Mouse (Mus musculus): ENCODE results near the gene Klhdc4.

The Klhdc4 gene

GRCm38 (mm10) chr8:121829048-121829776, at the start of gene Klhdc4:
Gene Klhdc4, minus strand, starts transcription at chr8:121829569.
- DNase-seq = peak; percentile 87

- DNase-seq = no peak
Observed at GRCm38 (mm10) chr8:121877828-121878480, 48.6 kb upstream of the Klhdc4 start.

GRCm38 (mm10) chr8:121877212-121877611, 47.8 kb upstream of the Klhdc4 start:
- no peak for DNase-seq

GRCm38 (mm10) chr8:121875517-121875916, 46.1 kb upstream of the Klhdc4 start:
- no peak for DNase-seq

- no peak for DNase-seq
Observed at GRCm38 (mm10) chr8:121875045-121875444, 45.7 kb upstream of the Klhdc4 start.

GRCm38 (mm10) chr8:121874031-121874430, 44.7 kb upstream of the Klhdc4 start:
- DNase-seq = peak; percentile 41

- peak; percentile 31 for DNase-seq
Observed at GRCm38 (mm10) chr8:121871833-121872440, 42.6 kb upstream of the Klhdc4 start.

- DNase-seq = no peak
Observed at GRCm38 (mm10) chr8:121870190-121870589, 40.8 kb upstream of the Klhdc4 start.

DNA sequence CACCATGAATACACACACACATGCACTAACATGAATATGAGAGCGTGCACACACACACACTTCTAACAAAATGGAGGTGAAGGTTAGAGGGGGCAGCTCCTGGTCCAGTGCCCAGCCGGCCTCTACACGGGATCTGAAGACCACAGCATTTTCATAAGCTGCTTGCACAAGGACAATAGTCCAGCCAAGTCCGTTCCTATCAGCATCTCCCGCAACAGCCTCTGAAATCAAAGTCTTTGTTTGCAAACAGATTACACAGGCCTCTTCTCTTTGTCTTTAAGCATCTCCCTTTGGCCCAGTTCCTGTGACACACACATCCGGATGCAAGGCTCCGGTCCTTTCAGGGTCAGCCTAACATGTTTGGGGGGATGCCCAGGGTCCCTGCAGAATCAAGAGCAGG, 39.5 kb upstream of the Klhdc4 start:
- DNase-seq = no peak

GRCm38 (mm10) chr8:121868196-121868595, 38.8 kb upstream of the Klhdc4 start:
- DNase-seq = no peak

DNA sequence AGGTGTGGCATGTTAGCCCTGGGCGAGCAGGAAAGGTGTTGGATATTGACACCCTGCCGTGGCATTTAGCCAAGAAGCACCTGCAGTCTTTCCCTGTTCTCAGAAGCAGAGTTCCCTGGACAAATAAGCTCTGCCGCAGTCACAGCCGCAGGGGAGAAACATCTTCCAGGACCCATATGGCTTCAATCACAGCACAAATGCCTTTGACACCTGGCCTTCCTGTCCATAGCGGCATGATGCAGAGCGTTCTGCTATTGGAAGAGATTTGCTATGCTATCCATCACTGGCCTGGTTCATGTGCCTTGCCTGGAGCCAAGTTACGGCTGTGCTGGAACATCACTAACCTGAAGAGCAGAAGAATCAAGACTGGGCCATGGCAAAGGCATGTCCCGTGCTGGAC, 36.0 kb upstream of the Klhdc4 start:
- no peak for DNase-seq

- DNase-seq = no peak
Observed at GRCm38 (mm10) chr8:121861806-121862548, 32.6 kb upstream of the Klhdc4 start.

DNA sequence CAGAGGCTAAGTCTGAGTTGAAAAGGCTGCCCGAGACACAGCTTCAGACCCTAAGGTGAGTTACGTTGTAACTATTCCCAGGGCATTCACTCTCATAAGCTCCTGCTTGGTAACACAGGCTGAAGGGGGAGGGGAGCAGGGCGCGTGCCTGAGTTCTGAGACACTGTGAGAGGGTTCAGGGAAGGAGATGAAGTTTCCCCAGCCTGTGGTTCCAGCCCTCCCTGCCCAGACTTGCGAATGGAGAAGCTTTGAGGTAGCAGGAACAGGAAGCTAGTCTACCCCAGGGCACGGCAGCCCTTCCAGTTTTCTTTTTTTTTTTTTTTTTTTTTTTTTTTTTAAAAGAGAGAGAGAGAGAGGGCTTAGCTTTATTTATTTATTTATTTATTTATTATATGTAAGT, 31.9 kb upstream of the Klhdc4 start:
- DNase-seq = no peak

- no peak for DNase-seq
Observed at GRCm38 (mm10) chr8:121857747-121858146, 28.4 kb upstream of the Klhdc4 start.

- no peak for DNase-seq
Observed at GRCm38 (mm10) chr8:121857331-121857730, 28.0 kb upstream of the Klhdc4 start.

DNA sequence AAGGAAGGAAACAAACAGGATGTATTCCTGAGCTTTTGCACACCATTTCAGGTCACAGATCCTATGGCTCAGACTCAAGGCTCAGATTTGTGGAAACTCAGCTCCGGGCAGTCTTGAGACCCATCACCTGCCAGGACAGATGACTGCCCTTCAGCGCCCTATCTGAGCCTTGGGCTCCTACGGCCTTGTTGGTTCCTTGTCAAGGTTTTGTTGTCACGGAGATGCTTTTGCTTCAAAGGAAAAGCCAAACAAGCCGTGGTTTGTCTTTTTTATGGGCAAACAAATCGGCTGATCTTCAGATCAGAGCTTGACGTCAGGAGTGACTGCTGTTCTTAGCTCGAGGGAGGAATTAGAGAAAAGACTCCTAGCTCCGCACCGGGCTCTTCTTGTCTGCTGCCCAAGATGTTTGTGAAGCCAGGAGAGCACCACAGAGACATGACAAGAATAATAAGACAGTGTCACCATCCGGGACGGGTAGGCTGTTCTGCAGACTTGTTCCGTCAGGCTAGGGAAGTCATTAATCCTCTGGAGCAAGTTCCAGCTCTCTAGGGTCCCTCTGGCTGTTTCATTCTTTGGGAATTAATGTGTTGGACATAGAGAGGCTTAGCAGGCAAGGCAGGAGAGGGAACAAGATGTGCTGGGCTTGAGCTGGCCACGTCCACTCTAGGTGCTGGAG, 26.8 kb upstream of the Klhdc4 start:
- DNase-seq = no peak

- DNase-seq = no peak
Observed at GRCm38 (mm10) chr8:121853586-121853985, 24.2 kb upstream of the Klhdc4 start.

- peak; percentile 16 for DNase-seq
Observed at GRCm38 (mm10) chr8:121852464-121852863, 23.1 kb upstream of the Klhdc4 start.

DNA sequence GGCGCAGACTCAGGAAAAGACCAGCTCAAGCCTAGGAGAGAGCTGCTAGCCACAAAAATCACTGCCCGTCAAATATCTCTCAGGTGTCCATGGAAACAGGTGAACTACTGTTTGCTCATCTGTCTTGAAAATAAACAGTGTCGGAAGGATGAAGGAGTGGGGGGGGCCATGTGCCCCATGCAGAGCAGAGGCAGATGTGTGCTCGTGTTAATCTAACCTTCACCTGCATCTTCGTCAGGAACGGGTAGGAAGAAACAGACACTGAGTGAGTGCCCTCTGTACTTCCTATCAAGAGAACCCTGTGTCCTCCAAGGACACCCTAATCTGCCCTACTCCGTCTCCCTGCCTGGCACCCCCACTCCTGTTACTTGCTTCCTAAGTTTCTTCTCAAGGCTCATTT, 22.3 kb upstream of the Klhdc4 start:
- DNase-seq = no peak

- DNase-seq = peak; percentile 98
Observed at GRCm38 (mm10) chr8:121850821-121851470, 21.6 kb upstream of the Klhdc4 start.

- DNase-seq = no peak
Observed at GRCm38 (mm10) chr8:121850436-121850820, 21.1 kb upstream of the Klhdc4 start.

DNA sequence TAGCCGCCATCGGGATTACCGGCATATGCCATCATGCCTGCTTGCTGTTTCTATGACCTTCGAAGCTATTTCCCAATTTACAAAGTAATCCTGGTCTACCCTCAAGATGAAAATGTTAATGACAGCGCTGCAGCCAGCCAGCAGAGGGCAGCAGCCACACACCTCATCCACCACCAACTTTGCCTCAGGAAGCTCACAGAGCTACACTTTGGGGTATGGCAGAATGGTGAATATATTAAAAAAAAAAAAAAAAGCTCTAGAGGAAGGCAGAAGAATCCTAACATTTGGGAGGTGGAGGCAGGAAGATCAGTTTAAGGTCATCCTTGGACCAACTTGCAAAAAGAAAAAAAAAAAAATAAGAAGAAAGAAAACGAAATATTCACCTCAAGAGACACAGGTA, 20.6 kb upstream of the Klhdc4 start:
- DNase-seq = peak; percentile 76
